Mouse (Mus musculus) macrophage (primary cell): ENCODE results near the gene Cyp4a30b. TPM values are rescaled to one million over a fixed set of nuclear protein-coding genes. Genes with fewer than 3 reads are reported as not detected.
"Not testable (repeated sequence)": the region's sequence is repeated elsewhere in the genome, so short reads cannot be mapped to it uniquely, and the experiment has no call there.

Experiments used
- H3K27ac ChIP-seq: fragments of 350-480 bp; formaldehyde crosslinking; 2 replicates; pipeline ENCODE4 v1.9.0; 2021
- H3K36me3 ChIP-seq: fragments of 350-480 bp; formaldehyde crosslinking; 2 replicates; pipeline ENCODE4 v1.9.0; 2021; ENCODE audit errors: inconsistent target
- H3K4me3 ChIP-seq: fragments of 350-480 bp; formaldehyde crosslinking; 2 replicates; pipeline ENCODE4 v1.9.0; 2021; ENCODE audit errors: inconsistent target
- H3K79me2 ChIP-seq: fragments of 350-480 bp; formaldehyde crosslinking; 2 replicates; pipeline ENCODE4 v1.9.0; 2021; ENCODE audit errors: inconsistent target
- WGBS: methylation state at CpG from one replicate; pipeline ENCODE4 v1.1.7; 2026; ENCODE audit warnings: inconsistent platforms; ENCODE audit not compliant: missing documents; 5-methylcytosine and 5-hydroxymethylcytosine counted together
- polyA plus RNA-seq: library from polyadenylated mRNA; stranded (reverse); fragments of 250-400 nt; gene quantifications from 3 replicates; pipeline ENCODE4 v1.2.4, GENCODE M21; 2018; ENCODE audit warnings: inconsistent platforms
- total RNA-seq, 78 experiments: library from RNA; depleted of rRNA; stranded (reverse); fragments of 250-400 nt; gene quantifications; 1 replicate in 9 of 78; 2 replicates in 24 of 78; 3 replicates in 43 of 78; 4 replicates in 2 of 78; pipeline ENCODE4 v1.2.4; 2018; ENCODE audit warnings: inconsistent platforms in 56 of 78

Gene Cyp4a30b
- not detected for total RNA-seq (2018; cell fraction: chromatin; rRNA removed)
- not detected for total RNA-seq (2018; cell fraction: cytosol; rRNA removed)
- total RNA-seq (2018; cell fraction: nucleus; rRNA removed): not detected
- polyA plus RNA-seq: not detected in 3 replicates

DNA sequence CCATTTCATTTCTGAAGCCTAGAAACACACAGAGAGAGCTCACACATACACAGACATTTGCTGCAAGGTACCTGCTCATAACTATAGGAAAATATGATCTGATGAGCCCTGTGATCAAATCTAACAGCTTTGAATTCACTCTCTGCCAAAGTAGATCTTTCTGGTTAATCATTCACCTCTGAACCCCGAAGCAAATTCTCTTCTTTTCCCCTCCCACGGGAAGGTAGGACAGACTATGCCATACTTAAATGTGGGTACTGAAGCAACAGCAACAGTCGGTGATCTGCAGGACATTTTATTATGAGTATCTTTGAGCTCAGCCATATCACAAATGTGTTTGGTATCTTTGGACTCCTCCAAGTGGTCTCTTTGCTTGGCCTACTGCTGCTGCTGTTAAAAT lies at the start of gene Cyp4a30b:
Gene Cyp4a30b (plus strand): TSS at position 301 of the 400 bp plus-strand sequence.
- 81% methylated on average over 3 of the region's 3 CpGs for WGBS
- H3K27ac ChIP-seq: no peak within 1 kb of the TSS
- no peaks in the 10 kb centered on the region for H3K79me2 ChIP-seq
- no peaks in the 10 kb centered on the region for H3K36me3 ChIP-seq
- H3K4me3 ChIP-seq: no peak within 1 kb of the TSS

DNA sequence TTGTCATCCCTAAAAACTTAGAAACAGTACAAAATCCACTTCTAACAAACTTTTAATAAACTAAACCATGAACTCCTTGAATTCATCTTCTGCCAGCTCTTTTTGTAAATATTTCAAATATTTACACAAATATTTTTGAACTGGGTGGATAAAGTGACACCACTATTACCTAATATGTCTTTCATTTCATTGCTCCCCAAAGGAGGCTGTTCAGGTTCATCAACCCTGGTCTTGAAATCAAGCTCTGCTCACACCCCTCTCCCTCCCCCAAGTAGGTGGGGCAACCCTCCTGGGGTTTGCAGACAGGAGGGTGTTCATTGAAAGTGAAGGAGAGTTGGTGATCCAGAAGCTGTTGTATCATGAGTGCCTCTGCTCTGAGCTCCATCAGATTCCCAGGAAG lies 41.1 kb upstream of the Cyp4a30b start, which contains the start of gene Cyp4a12b:
Gene Cyp4a12b (plus strand): TSS at position 301 of the 400 bp plus-strand sequence.
- not testable (repeated sequence) for H3K36me3 ChIP-seq, H3K27ac ChIP-seq, H3K79me2 ChIP-seq, H3K4me3 ChIP-seq

DNA sequence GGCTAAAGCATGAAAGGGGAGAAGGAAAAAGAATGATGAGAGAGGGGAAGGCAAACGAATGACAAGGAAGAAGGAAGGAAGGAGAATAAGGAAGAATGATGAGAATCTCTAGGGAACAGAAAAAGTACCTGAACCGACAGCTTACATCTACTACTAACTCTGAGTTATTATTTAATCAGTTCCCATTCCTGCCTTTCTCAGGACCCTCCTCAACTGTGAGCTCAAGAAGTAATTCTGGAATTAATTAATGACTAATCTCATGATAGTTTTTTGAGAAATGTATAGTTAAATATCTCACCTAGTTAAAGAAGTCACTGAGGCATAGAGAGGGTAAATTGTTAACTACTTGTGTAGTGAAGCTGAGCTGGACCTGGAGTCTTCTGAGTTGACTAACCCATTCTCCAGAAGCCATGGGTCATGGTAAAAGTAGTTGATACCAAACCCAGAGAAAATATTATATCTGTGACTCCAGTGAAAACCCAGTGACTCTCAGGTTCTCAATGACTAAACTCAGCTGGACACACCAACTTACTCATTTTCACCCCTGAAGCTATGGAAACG lies 1.7 kb upstream of the Cyp4a30b start:
- Histone ChIP-seq H3K36me3 (no peaks in the 10 kb centered on the region), H3K27ac (no peak overlapping the region), H3K4me3 (no peak overlapping the region), H3K79me2 (no peaks in the 10 kb centered on the region)
- 29% methylated on average over 3 of the region's 3 CpGs for WGBS

DNA sequence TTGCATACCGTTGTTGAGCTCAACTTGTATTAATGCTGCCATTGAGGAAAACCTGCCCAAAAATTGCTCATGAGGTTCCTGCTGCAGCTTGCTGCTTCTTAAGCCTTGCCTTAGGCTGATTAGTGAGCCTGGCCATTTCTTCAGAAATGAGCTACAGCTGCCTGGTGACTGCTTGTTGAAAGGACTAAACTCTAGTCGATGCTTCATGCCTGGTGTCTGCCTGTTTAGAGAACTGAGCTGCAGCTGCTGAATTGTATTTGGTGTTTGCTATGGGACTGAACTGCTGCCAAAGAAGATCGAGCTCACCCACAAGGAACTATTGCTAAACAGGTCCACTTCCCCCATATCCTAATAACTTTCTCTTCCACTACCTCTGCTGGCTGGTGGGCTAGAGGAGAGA lies 21.2 kb downstream of the Cyp4a30b start:
- not testable (repeated sequence) for H3K4me3 ChIP-seq, H3K27ac ChIP-seq, H3K79me2 ChIP-seq, H3K36me3 ChIP-seq
- 40% methylated on average over 3 of the region's 3 CpGs for WGBS

DNA sequence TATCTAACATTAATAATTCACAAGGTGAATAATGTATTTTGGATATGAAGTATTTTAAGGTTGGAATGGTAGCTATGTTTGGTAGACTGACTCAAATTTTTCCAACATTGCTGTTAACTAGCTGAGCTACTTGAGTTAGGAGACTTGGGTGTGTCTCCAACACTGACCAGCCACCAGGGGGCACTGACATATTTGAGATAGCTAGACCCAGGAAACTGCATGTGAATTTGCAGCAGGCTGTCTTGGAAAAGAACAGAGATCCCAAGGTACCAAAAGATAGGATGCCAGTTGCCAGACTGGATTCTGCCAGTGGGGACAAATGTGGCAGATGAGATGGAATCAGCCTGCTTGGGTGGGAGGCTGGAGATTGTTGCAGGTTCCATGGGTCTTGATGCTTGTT lies 23.6 kb downstream of the Cyp4a30b start:
- not testable (repeated sequence) for H3K27ac ChIP-seq, H3K79me2 ChIP-seq, H3K4me3 ChIP-seq, H3K36me3 ChIP-seq

DNA sequence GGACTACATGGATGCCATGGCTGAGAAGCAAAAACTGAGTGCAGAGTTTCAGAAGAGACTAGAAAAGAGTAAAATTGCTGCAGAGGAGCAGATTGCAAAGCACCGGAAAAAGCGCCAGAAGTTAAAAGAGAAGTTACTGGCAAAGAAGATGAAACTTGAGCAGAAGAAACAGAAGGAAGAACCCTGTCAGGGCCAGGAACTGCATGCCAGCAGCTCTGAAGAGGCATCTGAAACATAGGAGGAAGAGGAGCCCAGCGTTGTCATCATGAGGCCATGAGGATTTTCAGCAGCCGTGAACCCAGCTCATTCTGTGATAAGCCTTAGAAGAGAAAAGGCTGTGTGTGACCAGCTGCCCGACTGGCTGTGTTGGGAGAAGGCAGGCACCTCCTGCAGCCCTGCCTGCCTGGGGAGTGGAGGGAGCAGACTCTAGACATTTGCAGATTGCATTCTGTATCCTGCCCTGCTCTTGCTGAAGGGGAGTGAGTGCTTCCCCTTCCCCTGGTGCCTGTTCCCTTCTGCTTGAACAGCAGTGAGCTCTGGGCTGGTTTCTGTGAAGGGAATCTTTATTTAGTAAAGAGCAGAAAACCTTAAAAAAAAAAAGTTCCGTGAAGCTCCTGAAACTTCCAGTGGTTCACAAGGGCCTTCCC lies 28.7 kb downstream of the Cyp4a30b start:
- Histone ChIP-seq H3K79me2 (no peaks in the 10 kb centered on the region), H3K27ac (no peak overlapping the region), H3K36me3 (no peaks in the 10 kb centered on the region), H3K4me3 (no peak overlapping the region)
- 32% methylated on average over 6 of the region's 6 CpGs for WGBS

DNA sequence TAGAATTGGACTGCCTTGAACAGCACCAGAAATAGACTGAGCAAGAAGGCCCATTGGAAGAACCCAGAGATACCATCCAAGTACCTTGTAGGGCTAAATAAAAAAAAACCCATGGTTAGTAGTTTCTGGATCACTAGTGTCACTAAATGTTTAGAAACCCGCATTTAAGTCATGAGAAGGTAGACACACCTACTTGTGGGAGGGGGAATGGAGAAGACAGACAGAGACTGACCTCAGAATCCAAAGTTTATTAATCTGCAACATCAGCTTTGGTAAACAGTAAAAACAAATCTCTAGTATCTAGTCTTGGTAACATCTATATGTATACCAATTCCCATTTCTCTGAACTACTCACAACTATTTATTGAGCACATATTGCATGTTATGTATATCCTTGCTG lies 43.6 kb downstream of the Cyp4a30b start, which contains the start of gene Cyp4a14:
Gene Cyp4a14 (minus strand): TSS at position 142 of the 400 bp plus-strand sequence.
- Histone ChIP-seq H3K4me3 (no peak within 1 kb of the TSS), H3K36me3 (no peaks in the 10 kb centered on the region), H3K79me2 (no peaks in the 10 kb centered on the region), H3K27ac (no peak within 1 kb of the TSS)
- WGBS: 88% methylated on average over 1 of the region's 1 CpGs

DNA sequence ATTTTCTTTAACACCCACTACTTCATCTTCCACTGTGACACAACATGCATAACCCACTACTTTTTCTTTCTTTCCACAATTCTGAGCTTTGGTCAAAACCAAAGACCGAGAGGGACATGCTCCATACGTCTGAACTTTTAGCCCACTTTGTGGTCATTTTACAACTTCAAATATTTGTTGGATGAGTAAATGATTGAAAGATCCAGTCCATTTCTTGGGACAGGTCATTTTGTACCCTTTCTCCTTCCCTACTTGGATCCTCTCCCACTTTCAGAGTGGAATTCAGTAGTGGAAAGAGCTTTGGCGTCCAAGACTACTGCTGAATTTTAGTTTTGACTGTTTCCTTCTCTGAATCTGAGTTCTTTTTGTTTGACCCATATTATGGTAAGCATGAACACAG lies 45.1 kb downstream of the Cyp4a30b start:
- H3K36me3 ChIP-seq: no peaks in the 10 kb centered on the region
- no peak overlapping the region for H3K4me3 ChIP-seq
- WGBS: 84% methylated on average over 3 of the region's 3 CpGs
- no peaks in the 10 kb centered on the region for H3K79me2 ChIP-seq
- H3K27ac ChIP-seq: no peak overlapping the region

DNA sequence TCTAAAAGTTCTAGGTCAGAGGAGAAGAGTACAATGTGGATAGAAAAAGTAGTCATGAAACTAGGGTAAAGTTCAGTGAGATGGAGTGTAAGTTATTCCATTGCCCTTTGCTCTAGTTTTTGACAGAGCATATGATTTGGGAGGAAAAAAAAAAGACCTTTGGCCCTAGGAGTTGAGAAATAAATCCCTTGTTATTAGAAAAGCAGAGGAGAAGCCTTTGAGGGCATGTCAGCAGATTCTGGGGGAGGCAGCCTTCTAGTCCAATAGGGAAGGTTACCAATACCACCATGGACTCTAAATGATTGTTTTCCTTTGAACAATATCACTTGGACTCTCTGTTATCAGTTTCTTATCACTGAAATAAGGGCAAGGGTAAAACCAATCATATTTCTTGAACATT lies 61.6 kb downstream of the Cyp4a30b start:
- not testable (repeated sequence) for H3K36me3 ChIP-seq, H3K4me3 ChIP-seq, H3K79me2 ChIP-seq, H3K27ac ChIP-seq

DNA sequence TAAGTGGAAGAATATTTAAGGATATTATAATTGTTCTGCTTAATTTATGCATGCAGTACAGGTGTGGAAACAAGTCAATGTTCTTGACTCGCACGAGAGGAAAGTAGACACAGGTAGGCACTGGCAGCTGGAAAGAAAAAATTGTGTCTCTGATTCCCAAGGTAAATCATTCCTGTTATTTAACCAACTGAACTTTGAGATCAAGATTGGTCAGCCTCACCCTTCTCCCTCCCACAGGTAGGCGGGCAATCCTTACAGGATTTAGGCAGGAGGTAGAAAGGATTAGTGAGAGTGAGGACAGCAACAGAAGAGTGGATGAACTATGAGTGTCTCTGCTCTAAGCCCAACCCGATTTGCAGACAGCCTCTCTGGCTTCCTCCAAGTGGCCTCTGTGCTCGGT lies 65.6 kb downstream of the Cyp4a30b start, which contains the start of gene Cyp4a10:
Gene Cyp4a10 (plus strand): TSS at position 265 of the 400 bp plus-strand sequence.
- not testable (repeated sequence) for H3K4me3 ChIP-seq, H3K36me3 ChIP-seq, H3K27ac ChIP-seq, H3K79me2 ChIP-seq
- WGBS: 82% methylated on average over 5 of the region's 5 CpGs

DNA sequence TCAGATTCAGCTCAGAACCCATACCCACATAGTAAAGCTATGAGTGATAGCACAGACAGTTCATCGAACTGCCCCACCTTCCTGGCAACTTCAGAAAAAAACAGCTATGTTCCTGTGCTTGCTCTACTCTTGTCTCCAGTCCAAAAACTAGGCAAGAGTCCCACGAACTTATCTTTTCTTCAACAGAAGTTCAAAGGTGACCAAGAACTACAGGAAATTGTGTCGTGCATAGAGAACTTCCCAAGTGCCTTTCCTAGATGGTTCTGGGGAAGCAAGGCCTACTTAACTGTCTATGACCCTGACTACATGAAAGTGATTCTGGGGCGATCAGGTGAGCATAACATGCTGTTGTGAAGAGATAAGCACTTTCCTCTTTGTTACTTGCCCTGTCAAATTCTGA lies 67.0 kb downstream of the Cyp4a30b start:
- H3K27ac ChIP-seq: no peak overlapping the region
- H3K36me3 ChIP-seq: no peaks in the 10 kb centered on the region
- 51% methylated on average over 4 of the region's 4 CpGs for WGBS
- no peak overlapping the region for H3K4me3 ChIP-seq
- H3K79me2 ChIP-seq: no peaks in the 10 kb centered on the region

Other genes with a start within 250 kb of the Cyp4a30b start
- not detected in 3 replicates for gene Cyp4a29, start 210.5 kb upstream of the Cyp4a30b start, polyA plus RNA-seq
- not detected in 3 replicates for gene Cyp4a12a, start 153.6 kb upstream of the Cyp4a30b start, polyA plus RNA-seq
- gene Cyp4a12b, start 41.0 kb upstream of the Cyp4a30b start, polyA plus RNA-seq: not detected in 3 replicates
- gene Cyp4a14, start 43.5 kb downstream of the Cyp4a30b start, polyA plus RNA-seq: not detected in 3 replicates
- gene Cyp4a10, start 65.7 kb downstream of the Cyp4a30b start, polyA plus RNA-seq: not detected in 3 replicates
- not detected in 3 replicates for gene Cyp4a31, start 111.0 kb downstream of the Cyp4a30b start, polyA plus RNA-seq
- not detected in 3 replicates for gene Cyp4a32, start 148.4 kb downstream of the Cyp4a30b start, polyA plus RNA-seq
- not detected in 3 replicates for gene Cyp4b1, start 195.1 kb downstream of the Cyp4a30b start, polyA plus RNA-seq